Mouse (Mus musculus) G1E (cell line): ENCODE data around the gene Pigt.

Experiments used
- CTCF ChIP-seq: IDR thresholded peaks from 2 replicates; pipeline ENCODE4 v1.5.1; 2012; ENCODE audit warnings: low read depth, low read length, inconsistent platforms, mixed read lengths
- GATA1 ChIP-seq: IDR thresholded peaks from 2 replicates; pipeline ENCODE4 v1.6.1; 2012; ENCODE audit warnings: borderline replicate concordance, low read length, inconsistent platforms, mixed read lengths
- GATA2 ChIP-seq: IDR thresholded peaks from 2 replicates; pipeline ENCODE4 v1.6.1; 2012; ENCODE audit warnings: low read depth, low read length, inconsistent platforms, borderline replicate concordance
- TAL1 ChIP-seq: conservative IDR thresholded peaks from 2 replicates; pipeline ENCODE4 v1.6.1; 2012; ENCODE audit warnings: low read depth, low read length, inconsistent platforms, mixed read lengths

DNA sequence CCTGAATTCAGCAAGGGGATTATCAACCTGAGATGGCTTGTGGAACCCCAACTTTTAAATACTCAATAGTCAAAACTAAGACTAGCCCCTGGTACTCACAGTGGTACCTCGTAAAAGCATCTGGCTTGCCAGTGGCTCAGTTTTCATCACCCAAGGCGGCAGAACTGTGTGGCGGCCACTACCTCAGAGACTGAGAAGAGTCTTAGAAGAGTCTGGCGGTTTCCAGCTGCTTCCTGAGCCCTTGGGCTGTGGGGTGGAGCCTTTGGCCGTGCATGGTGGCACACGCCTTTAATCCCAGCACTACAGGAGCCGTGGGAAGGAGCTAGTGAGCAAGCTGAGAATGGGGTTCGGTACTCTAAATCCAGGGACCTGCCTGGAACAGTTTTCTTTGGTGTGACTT is 25.0 kb downstream of the Pigt start:
- TF ChIP-seq CTCF (no peak), GATA1 (no peak), GATA2 (no peak), TAL1 (no peak)
